Mouse (Mus musculus) MEL (cell line): ENCODE results near the gene Ifitm6.

ENCODE experiments used
- CHD2 ChIP-seq: IDR thresholded peaks from 2 replicates; pipeline ENCODE4 v1.6.1; 2011; ENCODE audit warnings: low read length, improper control_type of control experiment
- CTCF ChIP-seq, 3 experiments: IDR thresholded peaks in 2 of 3; conservative IDR thresholded peaks in 1 of 3; 2 replicates each; pipeline ENCODE4 v1.5.1; 2011 to 2012; ENCODE audit warnings: low read length in 3 of 3, low read depth in 2 of 3, mild to moderate bottlenecking in 2 of 3, improper control_type of control experiment in 1 of 3, inconsistent platforms in 1 of 3, mixed read lengths in 1 of 3, moderate library complexity in 1 of 3; ENCODE audit not compliant: control insufficient read depth in 1 of 3, insufficient read depth in 1 of 3, poor library complexity in 1 of 3, severe bottlenecking in 1 of 3
- HCFC1 ChIP-seq: IDR thresholded peaks from 2 replicates; pipeline ENCODE4 v1.6.1; 2012; ENCODE audit warnings: low read depth, mild to moderate bottlenecking, inconsistent platforms, low read length, improper control_type of control experiment, moderate library complexity
- JUND ChIP-seq: IDR thresholded peaks from 2 replicates; pipeline ENCODE4 v1.6.1; 2011; ENCODE audit warnings: low read depth, mild to moderate bottlenecking, improper control_type of control experiment, low read length
- MYC ChIP-seq: IDR thresholded peaks from 2 replicates; pipeline ENCODE4 v1.6.1; 2011; ENCODE audit warnings: low read depth, mild to moderate bottlenecking, low read length, improper control_type of control experiment, moderate library complexity
- POLR2A ChIP-seq, 2 experiments: IDR thresholded peaks; 2 replicates each; pipeline ENCODE4 v1.6.1; 2011 to 2012; ENCODE audit warnings: low read length in 2 of 2, mild to moderate bottlenecking in 2 of 2, control low read depth in 1 of 2, improper control_type of control experiment in 1 of 2, low read depth in 1 of 2, moderate library complexity in 1 of 2; ENCODE audit not compliant: control insufficient read depth in 1 of 2, insufficient read depth in 1 of 2, poor library complexity in 1 of 2
- TBP ChIP-seq: IDR thresholded peaks from 2 replicates; pipeline ENCODE4 v1.8.0; 2011; ENCODE audit warnings: low read depth, low read length, improper control_type of control experiment

GRCm38 (mm10) chr7:141064576-141064975, 46.9 kb upstream of the Ifitm6 start:
- TF ChIP-seq JUND (no peak), HCFC1 (no peak), MYC (no peak), POLR2A (IDR thresholded peaks at IDR 0.05; ENCODE audit: control insufficient read depth in 1 of 2, insufficient read depth in 1 of 2, low read depth in 1 of 2, low read length in 2 of 2, poor library complexity in 1 of 2) (no peak), TBP (no peak), CHD2 (no peak), CTCF (IDR thresholded peaks at IDR 0.05 in 2 of 3, conservative IDR thresholded peaks at IDR 0.05 in 1 of 3; ENCODE audit: control insufficient read depth in 1 of 3, insufficient read depth in 1 of 3, low read depth in 2 of 3, low read length in 3 of 3, poor library complexity in 1 of 3, severe bottlenecking in 1 of 3) (no peak)
